Mouse (Mus musculus) small intestine, adult 2 months (tissue): ENCODE results near the gene Bub1. TPM values are rescaled to one million over a fixed set of nuclear protein-coding genes. Genes with fewer than 3 reads are reported as not detected.

ENCODE experiments used
- H3K27ac ChIP-seq: fragments of 200-500 bp; 2 replicates; pipeline ENCODE4 v1.5.1; 2012; ENCODE audit warnings: low read depth, low read length, control low read depth, inconsistent platforms; ENCODE audit not compliant: insufficient read depth
- H3K27me3 ChIP-seq: fragments of 200-500 bp; 2 replicates; pipeline ENCODE4 v1.6.1; 2012; ENCODE audit warnings: mild to moderate bottlenecking, moderate library complexity, low read length, inconsistent platforms; ENCODE audit not compliant: control insufficient read depth, insufficient read depth
- H3K36me3 ChIP-seq: fragments of 200-500 bp; 2 replicates; pipeline ENCODE4 v1.6.1; 2012; ENCODE audit warnings: mild to moderate bottlenecking, low read length, control low read depth, inconsistent platforms; ENCODE audit not compliant: control insufficient read depth, insufficient read depth
- H3K4me1 ChIP-seq: fragments of 200-500 bp; 2 replicates; pipeline ENCODE4 v1.6.1; 2012; ENCODE audit warnings: low read length, inconsistent platforms, mixed read lengths; ENCODE audit not compliant: control insufficient read depth, insufficient read depth, insufficient read length
- H3K4me3 ChIP-seq: fragments of 200-500 bp; 2 replicates; pipeline ENCODE4 v1.5.1; 2012; ENCODE audit warnings: low read depth, mild to moderate bottlenecking, control low read depth, inconsistent platforms, low read length, moderate library complexity
- CTCF ChIP-seq: fragments of 200-500 bp; IDR thresholded peaks from 2 replicates; pipeline ENCODE4 v1.5.1; 2012; ENCODE audit warnings: low read depth, mild to moderate bottlenecking, control low read depth, inconsistent platforms, low read length, moderate library complexity, mixed read lengths; ENCODE audit not compliant: insufficient replicate concordance, insufficient read length; ENCODE audit errors: extremely low read depth
- POLR2A ChIP-seq: fragments of 200-500 bp; IDR thresholded peaks from 2 replicates; pipeline ENCODE4 v1.6.1; 2012; ENCODE audit warnings: low read depth, mild to moderate bottlenecking, control low read depth, inconsistent platforms, low read length, moderate library complexity
- WGBS: fragments of 180-500 bp; shearing (Covaris S2); methylation state at CpG from one replicate; pipeline ENCODE4 v1.1.7; 2018; 5-methylcytosine and 5-hydroxymethylcytosine counted together
- polyA plus RNA-seq: library from polyadenylated mRNA; depleted of rRNA; stranded (reverse); fragments of >200 nt; gene quantifications from 2 replicates; pipeline ENCODE4 v1.2.3, GENCODE M21; 2012

Bub1 gene
- polyA plus RNA-seq, 1 experiment, result 0.38 TPM

DNA sequence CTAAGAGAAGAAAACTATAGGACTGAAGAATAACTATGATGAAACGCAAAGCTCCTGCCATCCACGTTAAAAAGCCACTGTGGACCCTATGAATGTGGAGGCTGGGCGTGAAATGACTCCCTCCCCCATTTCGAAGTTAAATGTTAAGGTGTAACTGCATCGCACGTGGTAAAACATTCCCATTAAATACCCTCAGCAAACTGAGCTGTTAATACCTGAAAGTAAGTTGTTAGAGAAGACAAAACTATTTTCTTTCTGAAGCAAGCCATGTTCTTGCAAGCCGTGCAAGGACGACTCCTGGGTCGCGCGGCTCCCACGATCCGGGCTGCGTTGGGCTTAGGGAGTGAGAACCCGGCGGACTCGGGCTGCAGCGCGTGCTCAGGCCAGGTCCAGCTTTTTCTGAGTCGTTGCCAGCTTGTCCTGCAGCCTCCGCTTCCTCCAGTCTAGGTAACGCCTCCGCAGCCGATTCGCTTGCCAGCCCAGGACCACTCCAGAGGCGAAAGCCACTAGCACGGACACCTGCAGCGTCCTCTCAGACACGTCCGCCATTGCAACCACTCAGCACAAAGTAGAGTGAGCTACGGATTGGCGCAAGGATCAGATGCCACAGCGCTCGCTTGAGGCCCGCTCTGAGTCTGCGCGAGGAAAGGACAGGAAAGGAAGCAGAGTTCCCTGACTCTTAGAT lies 39.6 kb downstream of the Bub1 start, which contains the start of gene Mtln:
Gene Mtln, minus strand, starts transcription at position 570 of the 685 bp plus-strand sequence.
- Histone ChIP-seq H3K4me1 (peaks cover 4% of the 10 kb centered on the region; the same call in 1 of the 2 replicates), H3K4me3 (peak within 1 kb of the TSS; percentile 84), H3K27ac (peak within 1 kb of the TSS; percentile 28), H3K27me3 (no peaks in the 10 kb centered on the region), H3K36me3 (no peaks in the 10 kb centered on the region)
- under 1% methylated on average over 37 of the region's 37 CpGs for WGBS
- TF ChIP-seq CTCF, result no peak
- peak; percentile 71; the same call in 1 of the 2 replicates for TF ChIP-seq POLR2A

GRCm38 (mm10) chr2:127789651-127790270 lies 41.9 kb downstream of the Bub1 start:
- peak overlapping the region; percentile 18; the same call in 1 of the 2 replicates for H3K4me3 ChIP-seq

GRCm38 (mm10) chr2:127789138-127789537 lies 42.5 kb downstream of the Bub1 start:
- Histone ChIP-seq H3K27ac (no peak overlapping the region), H3K4me3 (peak overlapping the region; percentile 66), H3K4me1 (peaks cover 4% of the 10 kb centered on the region; the same call in 1 of the 2 replicates), H3K27me3 (no peaks in the 10 kb centered on the region), H3K36me3 (no peaks in the 10 kb centered on the region)
- TF ChIP-seq POLR2A (no peak), CTCF (no peak)
- 2% methylated on average over 11 of the region's 11 CpGs for WGBS

More at GRCm38 (mm10) chr2:127789651-127790270, 41.9 kb downstream of the Bub1 start:
- TF ChIP-seq CTCF, result no peak
- TF ChIP-seq POLR2A, result no peak
- Histone ChIP-seq H3K27ac (no peak overlapping the region), H3K4me1 (peaks cover 4% of the 10 kb centered on the region; the same call in 1 of the 2 replicates), H3K36me3 (no peaks in the 10 kb centered on the region), H3K27me3 (no peaks in the 10 kb centered on the region)
- whole genome bisulfite sequencing, result 21% methylated on average over 9 of the region's 9 CpGs

DNA sequence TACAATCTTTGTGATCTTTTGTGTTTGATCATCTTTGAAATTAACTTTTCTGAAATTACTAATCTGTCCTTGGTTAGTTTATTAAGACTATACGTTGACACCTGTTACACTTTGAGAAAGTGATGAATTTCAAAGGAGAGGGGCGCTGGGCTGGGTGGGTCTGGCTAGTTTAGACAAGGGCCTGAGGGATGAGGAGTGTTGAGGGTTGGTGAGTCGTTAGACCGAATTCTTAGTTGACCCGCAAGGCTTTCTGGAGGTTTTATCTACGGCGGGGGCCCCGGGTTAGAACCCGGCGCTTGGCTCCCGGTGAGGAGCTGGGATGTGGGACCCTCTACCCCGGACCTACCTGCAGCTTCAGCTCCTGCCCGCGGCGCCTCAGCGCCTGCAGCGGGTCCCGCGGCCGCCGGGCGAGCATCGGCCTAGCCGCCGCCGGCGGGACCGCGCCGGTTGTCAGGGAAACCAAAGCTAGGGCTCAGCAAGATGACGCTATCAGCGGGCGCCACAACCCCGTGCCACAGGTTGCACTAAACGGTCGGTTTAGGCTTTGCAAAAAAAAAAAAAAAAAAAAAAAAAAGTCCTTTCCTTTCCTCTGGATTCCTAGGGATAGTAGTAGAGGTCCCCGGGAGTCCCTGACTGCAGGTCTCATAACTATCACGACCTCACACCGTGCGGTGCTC lies 43.1 kb downstream of the Bub1 start, which contains the start of gene Nphp1:
Gene Nphp1, minus strand, starts transcription at position 458 of the 677 bp plus-strand sequence.
- Histone ChIP-seq H3K27me3 (no peaks in the 10 kb centered on the region), H3K4me3 (peak within 1 kb of the TSS; percentile 66), H3K36me3 (no peaks in the 10 kb centered on the region), H3K27ac (no peak within 1 kb of the TSS), H3K4me1 (peaks cover 4% of the 10 kb centered on the region; the same call in 1 of the 2 replicates)
- TF ChIP-seq POLR2A (no peak; the same call in 1 of the 2 replicates), CTCF (no peak)
- 1% methylated on average over 40 of the region's 40 CpGs for WGBS

DNA sequence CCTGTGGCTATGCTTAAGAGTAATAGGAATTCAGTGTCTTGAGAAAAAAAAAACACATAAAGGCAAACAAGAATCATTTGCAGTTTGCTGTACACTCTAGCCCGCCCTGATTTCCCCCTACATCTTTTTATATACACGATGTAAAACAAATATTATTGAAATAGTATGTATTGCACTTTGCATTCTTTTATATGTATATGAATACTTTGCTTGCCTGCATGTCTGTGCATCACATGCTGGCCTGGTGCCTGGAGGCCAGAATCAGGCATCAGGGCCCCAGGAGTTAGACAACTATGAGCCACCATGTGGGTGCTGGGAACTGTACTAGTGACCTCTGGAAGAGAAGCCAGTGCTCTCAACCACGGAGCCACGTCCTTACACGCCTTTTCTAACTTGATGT lies 44.4 kb downstream of the Bub1 start:
- peaks cover 4% of the 10 kb centered on the region; the same call in 1 of the 2 replicates for H3K4me1 ChIP-seq
- H3K27me3 ChIP-seq, result no peaks in the 10 kb centered on the region
- WGBS, result 87% methylated on average over 5 of the region's 5 CpGs
- TF ChIP-seq CTCF (no peak), POLR2A (no peak)
- H3K27ac ChIP-seq, result no peak overlapping the region
- H3K4me3 ChIP-seq, result no peak overlapping the region
- no peaks in the 10 kb centered on the region for H3K36me3 ChIP-seq

- H3K4me1 ChIP-seq, result no peaks in the 10 kb centered on the region
- H3K27me3 ChIP-seq, result no peaks in the 10 kb centered on the region
- no peak overlapping the region for H3K27ac ChIP-seq
- no peak overlapping the region for H3K4me3 ChIP-seq
- WGBS, result 92% methylated on average over 5 of the region's 5 CpGs
- no peaks in the 10 kb centered on the region for H3K36me3 ChIP-seq
- TF ChIP-seq POLR2A, result no peak
These were observed 53.2 kb downstream of the Bub1 start for GRCm38 (mm10) chr2:127778451-127778850.

DNA sequence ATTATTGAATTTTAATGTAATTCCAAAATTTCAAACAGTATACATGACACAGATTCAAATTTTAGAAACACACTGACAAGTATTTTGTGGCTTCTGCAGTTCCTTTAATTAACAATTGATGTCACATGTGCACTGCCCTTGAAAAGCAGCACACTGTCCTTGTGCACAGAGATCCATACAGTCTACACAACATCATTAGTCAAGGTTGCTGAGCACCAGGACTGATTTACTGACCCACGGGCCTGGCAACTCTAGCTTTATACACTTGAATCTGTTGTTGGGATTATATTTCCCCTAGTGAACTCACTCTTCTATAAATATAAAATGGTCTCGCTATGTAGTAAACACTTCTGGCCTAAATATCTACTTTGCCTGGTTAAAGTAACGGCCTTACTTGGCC lies 56.7 kb downstream of the Bub1 start:
- TF ChIP-seq POLR2A, result no peak
- no peak for TF ChIP-seq CTCF
- Histone ChIP-seq H3K36me3 (no peaks in the 10 kb centered on the region), H3K4me1 (no peaks in the 10 kb centered on the region), H3K27me3 (no peaks in the 10 kb centered on the region), H3K27ac (no peak overlapping the region), H3K4me3 (no peak overlapping the region)
- WGBS, result 82% methylated on average over 3 of the region's 3 CpGs
